Mouse (Mus musculus) kidney, postnatal 25 days (tissue): ENCODE data around the gene Fpr-rs3.

Experiments
- DNase-seq, 2 experiments: peaks; one replicate each; pipeline ENCODE4 v3.0.0; 2021; ENCODE audit warnings: mixed read lengths in 2 of 2

Fpr-rs3 gene

DNA sequence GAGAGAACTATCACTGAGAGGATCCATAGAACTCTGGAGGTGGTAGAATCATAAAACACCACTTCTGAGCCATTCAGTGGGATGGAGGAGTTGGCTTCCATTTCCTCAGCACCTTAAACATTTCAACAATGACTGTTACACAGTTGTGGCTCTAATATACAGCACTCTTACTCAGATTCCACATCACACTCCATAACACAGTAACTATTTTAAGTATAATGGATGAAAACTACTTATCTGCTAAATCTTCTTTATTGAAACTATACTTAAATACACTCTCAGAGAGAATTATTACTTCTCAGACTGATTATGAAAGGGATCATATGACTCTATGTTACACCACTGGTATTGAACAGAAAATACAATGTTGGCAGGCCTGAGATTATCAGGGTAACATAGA is at the start of gene Fpr-rs3:
Gene Fpr-rs3, minus strand, starts transcription at position 101 of the 400 bp plus-strand sequence.
- no peak for DNase-seq

DNA sequence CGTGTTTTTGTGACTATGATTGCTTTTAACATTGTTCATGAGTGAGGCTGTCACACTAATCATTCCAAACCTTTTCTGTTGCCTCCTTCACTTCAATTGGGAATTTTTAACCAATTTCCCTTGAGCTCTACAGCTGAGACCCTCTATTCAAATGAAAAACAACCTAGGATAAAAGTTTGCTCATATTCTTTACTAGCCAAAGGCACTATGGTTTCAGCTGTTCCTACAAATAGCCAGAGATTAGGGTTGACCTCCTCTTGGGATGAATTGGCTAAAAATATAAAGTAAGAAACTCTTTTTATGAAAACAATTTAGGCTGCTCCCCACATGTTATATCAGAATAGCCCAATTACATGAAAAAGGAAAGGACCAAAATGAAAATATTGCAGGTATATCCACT is 28.4 kb downstream of the Fpr-rs3 start, which contains the start of gene Vmn2r110:
Gene Vmn2r110, minus strand, starts transcription at position 101 of the 400 bp plus-strand sequence.
- no peak for DNase-seq
